Mouse (Mus musculus) heart, embryonic 16.5 days (tissue): Measurements from ENCODE around the gene Ankub1. TPM values are rescaled to one million over a fixed set of nuclear protein-coding genes. Genes with fewer than 3 reads are reported as not detected.

ENCODE experiments used
- ATAC-seq: fragments of 200-750 bp; cut with Nextera tagmentation; replicated peaks from 2 replicates; pipeline ENCODE4 v1.8.0; 2017; ENCODE audit warnings: moderate number of reproducible peaks; ENCODE audit not compliant: insufficient read depth, low FRiP score; ENCODE audit errors: extremely low read depth
- H3K27ac ChIP-seq: fragments of 300-500 bp; sonication (generic); 2 replicates; pipeline ENCODE4 v1.5.1; 2014; ENCODE audit warnings: mild to moderate bottlenecking, low read length, control low read depth, moderate library complexity
- H3K27me3 ChIP-seq: fragments of 300-500 bp; sonication (generic); 2 replicates; pipeline ENCODE4 v1.6.1; 2014; ENCODE audit warnings: low read length, mixed read lengths; ENCODE audit not compliant: control insufficient read depth, insufficient read depth
- H3K36me3 ChIP-seq: fragments of 300-500 bp; sonication (generic); 2 replicates; pipeline ENCODE4 v1.6.1; 2014; ENCODE audit not compliant: control insufficient read depth, insufficient read depth
- H3K4me1 ChIP-seq: fragments of 300-500 bp; sonication (generic); 2 replicates; pipeline ENCODE4 v1.6.1; 2014; ENCODE audit warnings: low read length, mixed read lengths; ENCODE audit not compliant: control insufficient read depth, insufficient read depth
- H3K4me2 ChIP-seq: fragments of 300-500 bp; sonication (generic); 2 replicates; pipeline ENCODE4 v1.6.1; 2014; ENCODE audit warnings: low read depth, mild to moderate bottlenecking, control low read depth, low read length
- H3K4me3 ChIP-seq: fragments of 300-500 bp; sonication (generic); 2 replicates; pipeline ENCODE4 v1.5.1; 2014; ENCODE audit warnings: mild to moderate bottlenecking, control low read depth, low read length
- H3K9ac ChIP-seq: fragments of 300-500 bp; sonication (generic); 2 replicates; pipeline ENCODE4 v1.6.1; 2014; ENCODE audit warnings: low read length, control low read depth
- H3K9me3 ChIP-seq: fragments of 300-500 bp; sonication (generic); replicated peaks from 2 replicates; pipeline ENCODE4 v1.6.1; 2016; ENCODE audit warnings: low read length; ENCODE audit not compliant: control insufficient read depth
- WGBS: fragments of 180-500 bp; shearing (Covaris S2); extraction: QIAGEN DNeasy Blood & Tissue Kit; methylation state at CpG from one replicate; pipeline ENCODE4 v1.1.7; 2014; 5-methylcytosine and 5-hydroxymethylcytosine counted together
- polyA plus RNA-seq: library from polyadenylated mRNA; unstranded; fragments of >200 nt; fragmentation: Nextera tagmentation; extraction: Ambion mirVana; gene quantifications from 2 replicates; pipeline ENCODE4 v1.2.1, GENCODE M21; 2015

The Ankub1 gene
- polyA plus RNA-seq, 1 experiment from 2014 or later = 0.05 TPM

DNA sequence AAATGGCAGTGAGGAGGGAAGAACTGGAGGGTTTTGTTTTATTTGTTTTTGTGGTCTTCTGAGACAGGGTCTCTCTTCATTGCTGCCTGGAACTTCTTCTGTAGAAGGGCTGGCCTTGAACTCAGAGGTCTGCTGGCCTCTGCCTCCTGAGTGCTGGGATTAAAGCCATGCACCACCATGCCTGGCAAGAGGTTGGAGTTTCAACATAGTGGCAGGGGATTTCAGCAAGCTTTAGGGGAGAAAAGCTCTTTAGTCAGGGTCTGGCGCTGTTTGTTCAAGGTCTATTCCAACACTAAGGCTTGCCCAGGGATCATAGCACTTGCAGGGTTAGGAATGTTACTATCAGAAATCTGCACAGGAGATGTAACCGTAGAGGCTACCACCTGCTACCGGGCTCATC lies 39.0 kb downstream of the Ankub1 start:
- Histone ChIP-seq H3K4me1 (peaks cover 4% of the 10 kb centered on the region; the same call in 1 of the 2 replicates), H3K4me3 (no peak overlapping the region), H3K36me3 (no peaks in the 10 kb centered on the region), H3K9ac (no peak overlapping the region), H3K27me3 (no peaks in the 10 kb centered on the region), H3K4me2 (no peak overlapping the region), H3K9me3 (no peaks in the 10 kb centered on the region), H3K27ac (no peak overlapping the region)
- 78% methylated on average over 3 of the region's 3 CpGs for WGBS
- no peak for ATAC-seq

DNA sequence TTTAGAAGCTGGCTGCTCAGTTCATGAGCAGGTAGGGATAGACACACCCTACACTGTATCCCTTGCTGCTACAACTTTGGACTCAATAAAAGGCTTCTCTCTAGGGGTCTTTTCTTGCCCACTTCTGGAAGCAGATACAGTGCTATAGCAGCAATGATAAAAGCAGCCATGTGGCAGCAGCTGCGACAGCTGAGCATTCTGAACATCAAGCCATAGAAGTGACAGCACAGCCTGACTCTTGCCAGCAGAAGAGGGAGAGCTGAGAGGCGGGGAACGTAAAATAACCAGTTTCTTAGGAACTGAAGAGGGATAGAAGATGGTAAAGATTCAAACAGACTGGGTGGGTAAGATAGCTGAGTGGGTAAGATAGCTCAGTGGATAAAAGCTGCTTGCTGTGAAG lies 40.1 kb downstream of the Ankub1 start:
- H3K9me3 ChIP-seq = no peaks in the 10 kb centered on the region
- no peak overlapping the region for H3K27ac ChIP-seq
- no peak overlapping the region for H3K4me3 ChIP-seq
- no peak overlapping the region for H3K4me2 ChIP-seq
- WGBS = 78% methylated on average over 3 of the region's 3 CpGs
- H3K27me3 ChIP-seq = no peaks in the 10 kb centered on the region
- H3K36me3 ChIP-seq = no peaks in the 10 kb centered on the region; the same call in 1 of the 2 replicates
- peaks cover 4% of the 10 kb centered on the region; the same call in 1 of the 2 replicates for H3K4me1 ChIP-seq
- H3K9ac ChIP-seq = no peak overlapping the region
- no peak for ATAC-seq

DNA sequence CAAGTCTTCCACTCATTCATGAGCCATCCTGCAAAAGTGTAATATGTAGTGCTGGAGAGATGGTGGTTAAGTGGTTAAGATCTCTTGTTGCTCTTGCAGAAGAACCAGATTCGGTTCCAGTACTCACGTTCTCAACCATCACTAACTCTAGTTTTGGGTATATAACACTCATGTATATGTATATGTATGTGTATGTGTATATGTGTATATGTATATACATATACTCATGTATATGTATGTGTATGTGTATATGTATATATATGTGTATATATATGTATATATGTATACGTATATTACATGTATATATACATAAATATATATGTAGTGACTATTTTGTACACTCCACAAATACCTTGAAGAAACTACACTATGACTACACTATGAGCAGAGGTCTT lies 40.7 kb downstream of the Ankub1 start:
- H3K36me3 ChIP-seq = no peaks in the 10 kb centered on the region; the same call in 1 of the 2 replicates
- H3K27ac ChIP-seq = peak overlapping the region; percentile 87
- H3K4me1 ChIP-seq = peaks cover 4% of the 10 kb centered on the region; the same call in 1 of the 2 replicates
- H3K4me2 ChIP-seq = peak overlapping the region; percentile 91
- H3K27me3 ChIP-seq = no peaks in the 10 kb centered on the region
- H3K9me3 ChIP-seq = no peaks in the 10 kb centered on the region
- ATAC-seq = 0 out of 2 replicates have a peak, but pooled peaks have one; percentile 6
- 66% methylated on average over 3 of the region's 3 CpGs for WGBS
- peak overlapping the region; percentile 71 for H3K4me3 ChIP-seq
- H3K9ac ChIP-seq = peak overlapping the region; percentile 94

DNA sequence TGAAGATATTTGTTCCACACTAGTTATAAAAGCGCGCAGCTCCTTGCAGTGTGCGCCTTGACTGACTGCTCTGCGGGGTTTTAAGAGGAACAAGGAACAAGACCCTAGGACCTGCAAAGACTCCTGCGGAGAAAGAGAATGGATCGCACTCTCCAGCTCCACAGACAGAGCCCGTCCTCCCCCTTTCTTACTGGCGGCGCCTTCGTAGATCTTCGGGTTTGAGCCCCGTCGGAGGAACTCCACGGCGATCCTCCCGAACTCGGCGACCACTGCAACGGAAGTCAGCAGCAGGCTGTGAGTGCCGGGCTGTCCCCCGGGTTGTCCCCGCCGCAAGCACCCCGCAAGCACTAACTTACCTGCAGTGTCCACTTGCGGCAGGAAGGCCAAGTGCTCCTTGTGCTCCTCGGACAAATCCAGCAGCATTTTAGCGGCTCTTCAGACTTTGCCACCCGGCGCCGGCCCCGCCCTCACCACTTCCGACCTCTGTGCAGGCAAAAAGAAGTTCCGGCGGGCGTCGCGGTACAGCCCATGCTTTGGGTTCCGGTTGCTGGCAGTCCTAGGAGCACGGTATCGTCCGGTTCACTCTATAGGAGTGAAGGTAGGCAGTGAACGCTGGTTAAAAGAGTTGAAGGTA lies 41.3 kb downstream of the Ankub1 start, which contains the start of gene Commd2:
Gene Commd2 (minus strand): TSS at position 485 of the 634 bp plus-strand sequence.
- Histone ChIP-seq H3K4me3 (peak within 1 kb of the TSS; percentile 71), H3K27me3 (no peaks in the 10 kb centered on the region), H3K9me3 (no peaks in the 10 kb centered on the region), H3K27ac (peak within 1 kb of the TSS; percentile 87), H3K4me1 (peaks cover 4% of the 10 kb centered on the region; the same call in 1 of the 2 replicates), H3K36me3 (peaks cover 2% of the 10 kb centered on the region), H3K4me2 (peak within 1 kb of the TSS; percentile 91), H3K9ac (peak within 1 kb of the TSS; percentile 94)
- WGBS = under 1% methylated on average over 42 of the region's 42 CpGs
- ATAC-seq = peak; percentile 94

DNA sequence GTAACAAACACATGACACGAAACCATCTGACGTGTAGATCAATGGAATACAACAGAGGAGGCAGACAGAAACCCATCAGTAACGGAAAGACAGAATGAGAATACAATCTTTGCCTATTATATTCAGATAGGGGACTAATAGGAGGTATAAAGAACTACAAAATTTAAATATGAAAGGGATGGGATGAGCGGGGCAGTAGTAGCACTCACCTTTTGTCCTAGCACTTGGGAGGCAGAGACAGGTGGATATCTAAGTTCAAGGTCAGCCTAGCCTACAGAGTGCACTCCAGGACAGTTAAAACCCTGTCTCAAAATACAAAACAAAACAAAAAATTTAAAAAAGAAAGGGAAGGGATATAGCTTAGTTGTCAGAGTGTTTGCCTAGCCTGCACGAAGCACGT lies 49.4 kb downstream of the Ankub1 start:
- Histone ChIP-seq H3K36me3 (peaks cover 12% of the 10 kb centered on the region), H3K4me1 (no peaks in the 10 kb centered on the region), H3K27me3 (no peaks in the 10 kb centered on the region), H3K27ac (no peak overlapping the region), H3K4me3 (no peak overlapping the region), H3K9ac (no peak overlapping the region), H3K4me2 (no peak overlapping the region), H3K9me3 (no peaks in the 10 kb centered on the region)
- no peak for ATAC-seq
- 94% methylated on average over 6 of the region's 6 CpGs for WGBS

DNA sequence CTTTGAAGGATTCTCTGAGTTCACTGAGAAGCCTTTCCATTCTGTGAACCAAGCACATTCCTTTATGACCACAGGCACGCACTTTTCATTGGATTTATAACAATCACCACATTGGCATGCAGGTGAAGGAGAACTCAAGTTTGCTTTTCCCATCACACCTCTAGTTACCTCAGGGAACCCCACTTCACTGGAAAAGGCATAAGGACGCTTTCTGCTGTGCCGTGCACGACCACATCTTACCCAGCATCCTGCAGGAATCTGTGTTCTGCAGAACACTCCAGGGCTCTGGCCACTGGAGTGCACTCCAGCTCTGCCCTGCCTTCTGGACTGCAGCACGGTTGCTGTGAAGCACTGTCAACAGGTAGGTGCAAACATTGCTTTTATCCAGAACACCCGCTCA lies 55.0 kb downstream of the Ankub1 start:
- Histone ChIP-seq H3K4me2 (no peak overlapping the region), H3K9me3 (no peaks in the 10 kb centered on the region), H3K27ac (no peak overlapping the region), H3K27me3 (no peaks in the 10 kb centered on the region), H3K36me3 (no peaks in the 10 kb centered on the region), H3K4me3 (no peak overlapping the region), H3K9ac (no peak overlapping the region), H3K4me1 (no peaks in the 10 kb centered on the region)
- 48% methylated on average over 6 of the region's 6 CpGs for WGBS
- ATAC-seq = no peak

DNA sequence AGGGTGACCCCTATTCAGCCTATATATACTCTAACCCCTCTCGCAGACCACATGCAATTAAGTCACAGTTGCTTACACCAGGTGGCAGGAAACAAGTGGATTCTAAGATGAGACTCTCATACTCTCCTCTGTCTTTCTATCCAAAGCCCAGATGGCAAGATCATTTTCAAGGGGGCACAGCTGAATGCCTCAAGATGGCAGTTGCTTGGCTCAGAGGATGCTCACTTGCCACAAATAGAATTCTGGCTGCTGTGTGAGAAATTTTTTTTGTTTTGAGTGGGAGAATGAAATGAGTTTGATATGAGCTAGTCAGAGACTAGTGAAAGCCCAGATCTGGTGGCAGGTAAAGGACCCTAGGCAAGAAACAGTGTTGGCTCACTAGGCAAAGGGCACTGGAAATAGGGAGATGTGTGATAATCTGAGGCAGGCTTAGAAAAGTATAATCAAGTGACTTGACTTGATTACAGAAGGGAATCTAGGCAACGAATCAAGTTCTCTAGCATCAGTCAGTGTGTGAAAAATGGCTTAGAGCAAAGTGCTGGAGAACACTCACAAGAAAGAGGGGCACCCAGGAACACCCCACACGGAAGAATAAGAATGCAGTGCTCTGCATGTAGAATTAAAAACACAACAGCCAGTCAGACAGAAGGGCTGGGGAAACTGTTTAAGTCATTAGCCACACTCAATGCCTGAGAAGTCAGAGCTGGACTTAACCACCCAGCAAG lies 57.7 kb downstream of the Ankub1 start:
- no peaks in the 10 kb centered on the region for H3K36me3 ChIP-seq
- H3K9ac ChIP-seq = no peak overlapping the region
- H3K27ac ChIP-seq = no peak overlapping the region
- no peak overlapping the region for H3K4me2 ChIP-seq
- H3K4me3 ChIP-seq = no peak overlapping the region
- WGBS = 70% methylated on average over 3 of the region's 3 CpGs
- no peak for ATAC-seq
- H3K4me1 ChIP-seq = no peaks in the 10 kb centered on the region
- no peaks in the 10 kb centered on the region for H3K27me3 ChIP-seq
- H3K9me3 ChIP-seq = no peaks in the 10 kb centered on the region

DNA sequence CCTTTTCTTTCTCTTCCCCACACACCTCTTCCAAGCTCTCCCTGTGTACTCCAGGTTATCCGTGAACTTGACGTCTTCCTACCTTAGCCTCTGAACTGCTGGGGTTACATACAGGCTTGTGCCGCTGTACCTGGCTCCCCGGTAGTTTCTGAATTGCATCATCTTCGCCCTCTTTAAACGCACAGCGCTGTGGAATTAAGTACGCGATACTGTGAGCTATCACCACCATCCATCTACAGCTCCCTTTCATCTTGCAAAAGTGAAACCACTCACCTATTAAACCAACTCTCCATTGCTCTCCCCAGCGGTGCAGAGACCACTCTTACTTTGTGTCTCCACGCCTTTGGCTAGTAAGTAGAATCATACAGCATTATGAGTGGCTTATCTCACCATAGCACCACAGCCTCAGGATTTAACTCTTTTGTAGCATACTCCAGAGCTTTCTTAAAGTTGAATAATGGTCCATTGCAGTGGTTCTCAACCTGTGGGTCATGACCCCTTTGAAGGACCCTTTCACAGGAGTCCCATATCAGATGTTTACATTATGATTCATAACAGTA lies 65.6 kb downstream of the Ankub1 start:
- no peaks in the 10 kb centered on the region for H3K9me3 ChIP-seq
- no peak for ATAC-seq
- no peak overlapping the region for H3K27ac ChIP-seq
- no peaks in the 10 kb centered on the region for H3K36me3 ChIP-seq
- no peak overlapping the region for H3K4me3 ChIP-seq
- no peaks in the 10 kb centered on the region for H3K27me3 ChIP-seq
- H3K4me1 ChIP-seq = no peaks in the 10 kb centered on the region
- no peak overlapping the region for H3K4me2 ChIP-seq
- no peak overlapping the region for H3K9ac ChIP-seq
- 63% methylated on average over 11 of the region's 11 CpGs for WGBS
